Mouse (Mus musculus): ENCODE data around the gene Dnm1.

DNA sequence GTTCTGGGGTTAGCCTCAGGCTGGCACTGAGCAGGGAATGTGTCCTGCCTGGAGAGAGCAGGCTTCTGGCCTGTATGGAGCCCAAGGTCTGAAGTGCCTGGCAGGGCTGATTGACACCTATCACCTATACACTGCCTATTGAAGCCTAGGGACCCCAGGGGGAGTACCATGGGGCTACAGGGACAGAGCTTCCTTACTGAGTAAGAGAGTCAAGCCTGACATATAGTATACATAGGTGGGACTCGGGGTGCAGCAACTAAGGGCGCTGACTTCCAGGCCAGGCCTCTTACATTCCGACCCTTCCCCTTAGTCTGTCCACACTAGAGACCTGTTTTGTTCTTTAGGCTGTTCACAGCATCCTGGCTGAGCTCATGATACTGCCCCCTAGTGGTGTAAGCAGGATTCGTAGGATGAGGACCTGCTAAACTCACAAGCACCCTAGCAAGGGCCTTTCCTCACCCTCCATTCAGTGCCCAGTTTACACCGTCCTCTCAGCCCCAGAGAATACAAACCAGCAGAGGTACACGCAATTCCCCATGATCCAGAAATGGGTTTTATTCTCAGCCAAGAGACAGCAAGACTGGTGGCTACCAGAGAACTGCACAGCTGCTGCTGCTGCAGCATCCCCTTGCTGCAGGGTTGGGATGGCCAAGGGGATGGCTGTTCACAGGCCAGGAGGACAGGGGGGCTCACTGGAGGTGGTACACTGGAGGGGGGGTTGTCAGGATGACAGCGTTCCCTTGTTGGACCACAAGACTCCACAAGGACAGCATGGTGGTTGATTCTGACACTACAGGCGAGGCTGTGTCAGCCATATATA lies 45.0 kb downstream of the Dnm1 start:
- TF ChIP-seq CTCF (IDR thresholded peaks at IDR 0.05; ENCODE audit: insufficient read depth, low read depth, low read length) (peak; percentile 45; the same call in 1 of the 2 replicates), POLR2A (IDR thresholded peaks at IDR 0.05; ENCODE audit: insufficient read depth, low read depth, low read length) (no peak; the same call in 1 of the 2 replicates)
